Mouse (Mus musculus): ENCODE results near the gene Tm7sf3. TPM values are rescaled to one million over a fixed set of nuclear protein-coding genes. Genes with fewer than 3 reads are reported as not detected.
A peak's percentile ranks its signal among the peaks of the same experiment; 100 is the strongest.

The Tm7sf3 gene
- polyA plus RNA-seq, 1 experiment from 2014 or later, result 33.2 TPM

- no peaks in the 10 kb centered on the region for H3K36me3 ChIP-seq (ENCODE audit: control insufficient read depth, insufficient read depth, low read length)
- H3K9ac ChIP-seq (ENCODE audit: low read depth, low read length), result no peak overlapping the region
- no peak overlapping the region for H3K4me2 ChIP-seq (ENCODE audit: low read depth, low read length)
- H3K4me1 ChIP-seq (ENCODE audit: control insufficient read depth, insufficient read depth, low read length), result no peaks in the 10 kb centered on the region
- 0 out of 2 replicates have a peak, but pooled peaks cover 4% of the 10 kb centered on the region for H3K9me3 ChIP-seq (ENCODE audit: control insufficient read depth, low read length)
- no peak for ATAC-seq
- H3K4me3 ChIP-seq (ENCODE audit: low read length), result no peak overlapping the region
- H3K27me3 ChIP-seq (replicated peaks; ENCODE audit: control insufficient read depth, insufficient read depth, low read length), result no peaks in the 10 kb centered on the region
- 59% methylated on average over 4 of the region's 4 CpGs for WGBS
- no peak overlapping the region for H3K27ac ChIP-seq (ENCODE audit: low read length)
These were observed 32.4 kb upstream of the Tm7sf3 start for GRCm38 (mm10) chr6:146674881-146675536.

GRCm38 (mm10) chr6:146674420-146674819, 31.8 kb upstream of the Tm7sf3 start:
- Histone ChIP-seq H3K4me1 (ENCODE audit: control insufficient read depth, insufficient read depth, low read length) (no peaks in the 10 kb centered on the region), H3K4me3 (ENCODE audit: low read length) (no peak overlapping the region), H3K36me3 (ENCODE audit: control insufficient read depth, insufficient read depth, low read length) (no peaks in the 10 kb centered on the region), H3K4me2 (ENCODE audit: low read depth, low read length) (no peak overlapping the region), H3K27ac (ENCODE audit: low read length) (no peak overlapping the region), H3K9me3 (ENCODE audit: control insufficient read depth, low read length) (0 out of 2 replicates have a peak, but pooled peaks cover 4% of the 10 kb centered on the region), H3K27me3 (replicated peaks; ENCODE audit: control insufficient read depth, insufficient read depth, low read length) (no peaks in the 10 kb centered on the region), H3K9ac (ENCODE audit: low read depth, low read length) (no peak overlapping the region)
- ATAC-seq, result no peak
- WGBS, result 81% methylated on average over 8 of the region's 8 CpGs

GRCm38 (mm10) chr6:146673696-146674095, 31.1 kb upstream of the Tm7sf3 start:
- Histone ChIP-seq H3K4me2 (ENCODE audit: low read depth, low read length) (no peak overlapping the region), H3K36me3 (ENCODE audit: control insufficient read depth, insufficient read depth, low read length) (no peaks in the 10 kb centered on the region), H3K4me3 (ENCODE audit: low read length) (no peak overlapping the region), H3K4me1 (ENCODE audit: control insufficient read depth, insufficient read depth, low read length) (no peaks in the 10 kb centered on the region), H3K9ac (ENCODE audit: low read depth, low read length) (no peak overlapping the region), H3K9me3 (ENCODE audit: control insufficient read depth, low read length) (0 out of 2 replicates have a peak, but pooled peaks cover 4% of the 10 kb centered on the region), H3K27me3 (replicated peaks; ENCODE audit: control insufficient read depth, insufficient read depth, low read length) (no peaks in the 10 kb centered on the region), H3K27ac (ENCODE audit: low read length) (no peak overlapping the region)
- ATAC-seq, result no peak
- 81% methylated on average over 4 of the region's 4 CpGs for WGBS

GRCm38 (mm10) chr6:146672106-146672505, 29.5 kb upstream of the Tm7sf3 start:
- Histone ChIP-seq H3K9ac (ENCODE audit: low read depth, low read length) (no peak overlapping the region), H3K36me3 (ENCODE audit: control insufficient read depth, insufficient read depth, low read length) (no peaks in the 10 kb centered on the region), H3K4me3 (ENCODE audit: low read length) (no peak overlapping the region), H3K4me2 (ENCODE audit: low read depth, low read length) (no peak overlapping the region), H3K27ac (ENCODE audit: low read length) (no peak overlapping the region), H3K9me3 (ENCODE audit: control insufficient read depth, low read length) (0 out of 2 replicates have a peak, but pooled peaks cover 4% of the 10 kb centered on the region), H3K27me3 (replicated peaks; ENCODE audit: control insufficient read depth, insufficient read depth, low read length) (no peaks in the 10 kb centered on the region), H3K4me1 (ENCODE audit: control insufficient read depth, insufficient read depth, low read length) (no peaks in the 10 kb centered on the region)
- ATAC-seq, result no peak
- WGBS, result 82% methylated on average over 5 of the region's 5 CpGs

GRCm38 (mm10) chr6:146670956-146671855, 28.6 kb upstream of the Tm7sf3 start:
- no peak for ATAC-seq
- no peak overlapping the region for H3K27ac ChIP-seq (ENCODE audit: low read length)
- 78% methylated on average over 15 of the region's 15 CpGs for WGBS

GRCm38 (mm10) chr6:146668606-146669005, 26.0 kb upstream of the Tm7sf3 start:
- 0 out of 2 replicates have a peak, but pooled peaks cover 4% of the 10 kb centered on the region for H3K9me3 ChIP-seq (ENCODE audit: control insufficient read depth, low read length)
- ATAC-seq, result no peak
- no peaks in the 10 kb centered on the region for H3K27me3 ChIP-seq (replicated peaks; ENCODE audit: control insufficient read depth, insufficient read depth, low read length)
- no peak overlapping the region for H3K4me2 ChIP-seq (ENCODE audit: low read depth, low read length)
- H3K4me3 ChIP-seq (ENCODE audit: low read length), result no peak overlapping the region
- H3K27ac ChIP-seq (ENCODE audit: low read length), result no peak overlapping the region
- no peak overlapping the region for H3K9ac ChIP-seq (ENCODE audit: low read depth, low read length)
- no peaks in the 10 kb centered on the region for H3K36me3 ChIP-seq (ENCODE audit: control insufficient read depth, insufficient read depth, low read length)
- no peaks in the 10 kb centered on the region for H3K4me1 ChIP-seq (ENCODE audit: control insufficient read depth, insufficient read depth, low read length)

More at GRCm38 (mm10) chr6:146670956-146671855, 28.6 kb upstream of the Tm7sf3 start:
- Histone ChIP-seq H3K4me1 (ENCODE audit: control insufficient read depth, insufficient read depth, low read length) (no peaks in the 10 kb centered on the region), H3K9ac (ENCODE audit: low read depth, low read length) (no peak overlapping the region), H3K27me3 (replicated peaks; ENCODE audit: control insufficient read depth, insufficient read depth, low read length) (no peaks in the 10 kb centered on the region), H3K36me3 (ENCODE audit: control insufficient read depth, insufficient read depth, low read length) (no peaks in the 10 kb centered on the region), H3K9me3 (ENCODE audit: control insufficient read depth, low read length) (0 out of 2 replicates have a peak, but pooled peaks cover 4% of the 10 kb centered on the region), H3K4me3 (ENCODE audit: low read length) (no peak overlapping the region), H3K4me2 (ENCODE audit: low read depth, low read length) (no peak overlapping the region)

GRCm38 (mm10) chr6:146666811-146667210, 24.2 kb upstream of the Tm7sf3 start:
- no peaks in the 10 kb centered on the region for H3K36me3 ChIP-seq (ENCODE audit: control insufficient read depth, insufficient read depth, low read length)
- no peak for ATAC-seq
- H3K27me3 ChIP-seq (replicated peaks; ENCODE audit: control insufficient read depth, insufficient read depth, low read length), result no peaks in the 10 kb centered on the region
- H3K4me1 ChIP-seq (ENCODE audit: control insufficient read depth, insufficient read depth, low read length), result no peaks in the 10 kb centered on the region
- H3K4me3 ChIP-seq (ENCODE audit: low read length), result no peak overlapping the region
- H3K9ac ChIP-seq (ENCODE audit: low read depth, low read length), result no peak overlapping the region
- WGBS, result 67% methylated on average over 6 of the region's 6 CpGs
- H3K9me3 ChIP-seq (ENCODE audit: control insufficient read depth, low read length), result 0 out of 2 replicates have a peak, but pooled peaks cover 4% of the 10 kb centered on the region
- H3K4me2 ChIP-seq (ENCODE audit: low read depth, low read length), result no peak overlapping the region
- H3K27ac ChIP-seq (ENCODE audit: low read length), result no peak overlapping the region

GRCm38 (mm10) chr6:146665408-146665807, 22.8 kb upstream of the Tm7sf3 start:
- Histone ChIP-seq H3K27me3 (replicated peaks; ENCODE audit: control insufficient read depth, insufficient read depth, low read length) (no peaks in the 10 kb centered on the region), H3K36me3 (ENCODE audit: control insufficient read depth, insufficient read depth, low read length) (no peaks in the 10 kb centered on the region), H3K4me2 (ENCODE audit: low read depth, low read length) (no peak overlapping the region), H3K4me1 (ENCODE audit: control insufficient read depth, insufficient read depth, low read length) (no peaks in the 10 kb centered on the region), H3K9ac (ENCODE audit: low read depth, low read length) (no peak overlapping the region), H3K9me3 (ENCODE audit: control insufficient read depth, low read length) (0 out of 2 replicates have a peak, but pooled peaks cover 3% of the 10 kb centered on the region), H3K4me3 (ENCODE audit: low read length) (no peak overlapping the region), H3K27ac (ENCODE audit: low read length) (no peak overlapping the region)
- peak; percentile 31; the same call in 1 of the 2 replicates for ATAC-seq
- 67% methylated on average over 2 of the region's 2 CpGs for WGBS

GRCm38 (mm10) chr6:146664917-146665316, 22.3 kb upstream of the Tm7sf3 start:
- Histone ChIP-seq H3K27me3 (replicated peaks; ENCODE audit: control insufficient read depth, insufficient read depth, low read length) (no peaks in the 10 kb centered on the region), H3K36me3 (ENCODE audit: control insufficient read depth, insufficient read depth, low read length) (no peaks in the 10 kb centered on the region), H3K4me2 (ENCODE audit: low read depth, low read length) (no peak overlapping the region), H3K9ac (ENCODE audit: low read depth, low read length) (no peak overlapping the region), H3K4me3 (ENCODE audit: low read length) (no peak overlapping the region), H3K4me1 (ENCODE audit: control insufficient read depth, insufficient read depth, low read length) (no peaks in the 10 kb centered on the region), H3K9me3 (ENCODE audit: control insufficient read depth, low read length) (no peaks in the 10 kb centered on the region), H3K27ac (ENCODE audit: low read length) (no peak overlapping the region)
- ATAC-seq, result no peak
- whole genome bisulfite sequencing, result 83% methylated on average over 5 of the region's 5 CpGs

All from intestine, embryonic 16.5 days (tissue).